Mouse (Mus musculus) testis, adult 2 months (tissue): ENCODE data around the gene Unk.
A peak's percentile ranks its signal among the peaks of the same experiment; 100 is the strongest.

Experiments
- CTCF ChIP-seq: fragments of 200-500 bp; IDR thresholded peaks from 2 replicates; pipeline ENCODE4 v1.5.1; 2012; ENCODE audit warnings: low read depth, mild to moderate bottlenecking, inconsistent platforms, low read length, moderate library complexity; ENCODE audit not compliant: control insufficient read depth, insufficient read depth, insufficient replicate concordance
- POLR2A ChIP-seq: fragments of 200-500 bp; IDR thresholded peaks from 2 replicates; pipeline ENCODE4 v1.6.1; 2012; ENCODE audit warnings: low read depth, mild to moderate bottlenecking, inconsistent platforms, low read length, moderate library complexity; ENCODE audit not compliant: control insufficient read depth

DNA sequence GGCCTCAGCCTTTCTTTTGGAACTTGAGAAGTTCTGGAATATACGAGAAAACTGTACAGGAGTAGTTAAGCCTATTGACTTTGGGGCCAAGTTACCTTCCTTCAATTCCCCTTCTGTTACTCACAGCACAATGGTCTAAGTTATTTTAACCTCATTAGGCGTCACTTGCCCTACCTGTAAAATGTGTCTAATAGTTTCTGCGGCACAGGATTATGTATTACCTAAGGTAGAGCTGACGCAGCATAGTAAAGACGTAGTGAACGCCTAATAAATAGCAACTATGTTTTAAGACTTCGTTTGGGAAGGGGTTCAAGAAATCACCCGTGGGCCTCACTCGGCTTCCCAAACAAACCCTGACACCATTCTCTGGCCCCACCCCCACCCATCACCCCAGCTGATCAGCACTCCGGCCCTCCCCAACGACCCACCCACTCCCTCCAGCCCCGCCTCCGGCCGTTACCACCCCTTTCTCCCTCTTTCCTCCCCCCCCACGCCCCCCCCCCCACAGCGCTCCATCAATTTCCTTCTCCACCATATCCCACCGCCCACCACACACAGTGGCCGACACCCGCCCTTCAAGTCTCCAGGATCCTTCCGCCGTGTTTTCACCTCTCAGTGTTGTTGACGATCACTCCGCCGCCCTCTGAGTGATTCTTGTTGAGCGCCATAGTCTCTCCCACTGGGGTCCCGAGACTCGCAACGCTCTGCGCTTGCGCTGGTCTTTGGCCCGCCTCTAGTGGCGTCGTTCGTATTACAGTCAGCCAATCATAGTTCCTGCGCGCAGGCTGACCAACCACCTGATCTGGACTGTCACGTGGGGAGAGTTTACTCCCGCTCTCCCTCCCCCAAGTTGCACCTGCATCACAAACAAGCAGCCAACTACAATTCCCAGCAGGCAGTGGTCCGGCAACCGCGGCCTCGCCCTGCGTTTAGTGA, 56.4 kb downstream of the Unk start, which contains the start of gene Wbp2:
- TF ChIP-seq CTCF: no peak
- peak; percentile 88 for TF ChIP-seq POLR2A
